ENCODE assay signal across 8 mouse cellular contexts in the genomic region with DNA sequence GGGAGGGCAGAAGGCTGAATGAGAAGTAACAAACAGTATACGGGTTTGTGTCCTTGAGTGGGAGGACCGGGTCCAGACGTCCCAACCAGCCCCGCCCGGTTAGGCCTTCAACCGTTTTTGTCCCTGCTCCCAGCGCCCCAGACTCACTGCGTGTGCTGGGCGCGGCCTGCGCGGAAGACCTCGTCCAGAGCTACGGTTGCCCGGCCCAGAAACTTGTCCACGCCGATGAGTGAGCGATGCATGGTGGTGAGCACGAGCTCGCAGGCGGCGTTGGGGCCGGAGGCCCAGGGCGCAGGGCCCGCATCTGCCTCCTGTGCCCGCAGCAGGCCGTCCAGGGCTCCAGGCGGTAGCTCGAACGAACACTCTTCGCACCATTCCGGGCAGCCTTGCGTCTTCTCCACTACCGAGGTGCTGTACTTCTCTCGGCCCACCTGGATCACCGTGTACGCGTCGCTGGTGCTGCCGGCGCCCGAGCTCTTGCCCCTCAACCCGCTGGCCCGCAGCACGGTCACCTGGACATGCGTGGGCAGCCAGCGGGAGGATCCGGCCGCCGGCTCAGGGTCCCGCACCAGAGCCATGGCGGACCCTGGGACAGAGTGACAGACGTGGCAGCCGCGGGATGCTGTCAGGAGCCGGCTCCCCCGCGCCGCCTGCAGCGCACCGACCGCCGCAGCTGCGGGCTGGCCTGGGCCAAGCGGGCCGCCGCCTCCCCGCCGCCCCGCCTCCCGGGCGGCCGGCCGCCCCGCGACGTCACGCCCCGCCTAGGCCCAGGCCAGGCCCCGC. TPM values are rescaled to one million over a fixed set of nuclear protein-coding genes. Genes with fewer than 3 reads are reported as not detected.
A peak's percentile ranks its signal among the peaks of the same experiment; 100 is the strongest.
DNase-seq lines count a peak whose midpoint lies in the region; ATAC-seq and TF ChIP-seq lines count a peak whose summit lies in the region.

A gene (minus strand): TSS at position 684 of the 783 bp plus-strand sequence.

- ATAC-seq in cerebellum, adult (ENCODE audit: insufficient number of reproducible peaks, low FRiP score, low TSS enrichment): peak; percentile 8
- ATAC-seq in embryonic facial prominence, embryonic 14.5 days (ENCODE audit: low read depth): peak; percentile 16
- ATAC-seq in heart, embryonic 14.5 days (ENCODE audit: insufficient number of reproducible peaks, insufficient read depth, low FRiP score, low read depth): 0 out of 2 replicates have a peak, but pooled peaks have one; percentile 1

- peak within 1 kb of the TSS; percentile 84 for H3K4me3 ChIP-seq in embryonic facial prominence, embryonic 14.5 days (ENCODE audit: low read depth, low read length)
- peak within 1 kb of the TSS; percentile 71 to 98 for H3K4me3 ChIP-seq in heart, embryonic 14.5 days (ENCODE audit: control insufficient read depth in 1 of 2, insufficient read depth in 1 of 2, low read depth in 1 of 2, low read length in 2 of 2)
- peak within 1 kb of the TSS; percentile 73 for H3K4me3 ChIP-seq in macrophage (ENCODE audit: inconsistent target)
- peak within 1 kb of the TSS; percentile 90 for H3K4me3 ChIP-seq in testis, adult 2 months (ENCODE audit: control insufficient read depth, low read depth, low read length)

- H3K9ac ChIP-seq in embryonic facial prominence, embryonic 14.5 days (ENCODE audit: low read depth, low read length): peak within 1 kb of the TSS; percentile 88
- H3K9ac ChIP-seq in heart, embryonic 14.5 days (ENCODE audit: low read length): peak within 1 kb of the TSS; percentile 98

- no peaks in the 10 kb centered on the region for H3K36me3 ChIP-seq in embryonic facial prominence, embryonic 14.5 days (ENCODE audit: control insufficient read depth, insufficient read depth, low read length)
- peaks cover 14% of the 10 kb centered on the region for H3K36me3 ChIP-seq in heart, embryonic 14.5 days (ENCODE audit: control insufficient read depth, insufficient read depth, low read length)
- no peaks in the 10 kb centered on the region for H3K36me3 ChIP-seq in macrophage (ENCODE audit: inconsistent target)
- no peaks in the 10 kb centered on the region for H3K36me3 ChIP-seq in testis, adult 2 months (ENCODE audit: control insufficient read depth, insufficient read depth, low read length)

- peaks cover 25% of the 10 kb centered on the region for H3K4me1 ChIP-seq in embryonic facial prominence, embryonic 14.5 days (ENCODE audit: control insufficient read depth, insufficient read depth, low read length)
- H3K4me1 ChIP-seq in heart, embryonic 14.5 days (ENCODE audit: control insufficient read depth in 2 of 2, insufficient read depth in 2 of 2, low read length in 2 of 2): peaks cover 39 to 40% of the 10 kb centered on the region in 2 experiments
- peaks cover 26% of the 10 kb centered on the region for H3K4me1 ChIP-seq in testis, adult 2 months (ENCODE audit: control insufficient read depth, insufficient read depth, low read length)

- DNase-seq in cerebellum, adult 8-10 months: no peak
- peak; percentile 68 for DNase-seq in NIH3T3 (ENCODE audit: low read depth)
- DNase-seq in embryonic facial prominence, embryonic 14.5 days (ENCODE audit: low spot score): no peak
- DNase-seq in kidney, postnatal 4 days: peak; percentile 57 to 72

- H3K9me3 ChIP-seq in embryonic facial prominence, embryonic 14.5 days (ENCODE audit: control insufficient read depth, low read length): no peaks in the 10 kb centered on the region
- H3K9me3 ChIP-seq in heart, embryonic 14.5 days (ENCODE audit: control insufficient read depth, low read length): no peaks in the 10 kb centered on the region

- H3K4me2 ChIP-seq in embryonic facial prominence, embryonic 14.5 days (ENCODE audit: low read depth, low read length): peak within 1 kb of the TSS; percentile 79
- H3K4me2 ChIP-seq in heart, embryonic 14.5 days (ENCODE audit: low read length): peak within 1 kb of the TSS; percentile 87

- H3K27me3 ChIP-seq in embryonic facial prominence, embryonic 14.5 days (replicated peaks; ENCODE audit: control insufficient read depth, insufficient read depth, low read length): no peaks in the 10 kb centered on the region
- no peaks in the 10 kb centered on the region for H3K27me3 ChIP-seq in heart, embryonic 14.5 days (ENCODE audit: control insufficient read depth, insufficient read depth, low read length)
- H3K27me3 ChIP-seq in testis, adult 2 months (ENCODE audit: control insufficient read depth, insufficient read depth, low read length): no peaks in the 10 kb centered on the region

- TF ChIP-seq CTCF in testis, adult 2 months (IDR thresholded peaks at IDR 0.05; ENCODE audit: control insufficient read depth, insufficient read depth, insufficient replicate concordance, low read depth, low read length): no peak

- WGBS in embryonic facial prominence, embryonic 14.5 days: under 1% methylated on average over 51 of the region's 80 CpGs
- WGBS in heart, embryonic 14.5 days: 2% methylated on average over 79 of the region's 80 CpGs
- 2% methylated on average over 45 of the region's 80 CpGs for WGBS in macrophage (ENCODE audit: missing documents)

- peaks cover 42% of the 10 kb centered on the region for H3K79me2 ChIP-seq in macrophage (ENCODE audit: inconsistent target)

- H3K27ac ChIP-seq in embryonic facial prominence, embryonic 14.5 days (replicated peaks; ENCODE audit: low read depth, low read length): peak within 1 kb of the TSS; percentile 63; the same call in 1 of the 2 replicates
- peak within 1 kb of the TSS; percentile 77 to 96 for H3K27ac ChIP-seq in heart, embryonic 14.5 days (replicated peaks in 1 of 2; ENCODE audit: control insufficient read depth in 1 of 2, insufficient read depth in 1 of 2, low read depth in 2 of 2, low read length in 2 of 2)
- peak within 1 kb of the TSS; percentile 94 for H3K27ac ChIP-seq in macrophage
- H3K27ac ChIP-seq in testis, adult 2 months (ENCODE audit: control insufficient read depth, insufficient read depth, low read depth, low read length): peak within 1 kb of the TSS; percentile 84

- TF ChIP-seq POLR2A in testis, adult 2 months (IDR thresholded peaks at IDR 0.05; ENCODE audit: control insufficient read depth, low read depth, low read length): no peak; the same call in none of the 2 replicates

RNA-seq across cellular contexts. Expression of the gene that starts here (rescaled TPM):
- polyA plus RNA-seq in embryonic facial prominence, embryonic 14.5 days (2014; fragmentation: Nextera tagmentation; extraction: Ambion mirVana): 15.1 and 15.7 TPM in 2 replicates
- polyA plus RNA-seq in heart, embryonic 14.5 days (2014; fragmentation: Nextera tagmentation; extraction: Ambion mirVana): 36.5 and 42.2 TPM in 2 replicates
- 10 to 100 TPM in 24 of 26 experiments, 1 to 10 TPM in 2; 4.5 to 67.9 (median 27.2) TPM for total RNA-seq in macrophage (2018; cell fraction: chromatin; rRNA removed)
- total RNA-seq in macrophage (2018; cell fraction: cytosol; rRNA removed): 100 to 1,000 TPM in 1 of 26 experiments, 10 to 100 TPM in 25; 23.9 to 104 (median 44.7) TPM
- total RNA-seq in macrophage (2018; cell fraction: nucleus; rRNA removed): 10 to 100 TPM; 15.6 to 85.3 (median 32.2) TPM
- polyA plus RNA-seq in macrophage (2018): 38.4 to 80.5 TPM (median 38.6 TPM) in 3 replicates
- 160 and 184 TPM in 2 replicates for polyA plus RNA-seq in testis, adult 2 months (2012; rRNA removed)

Comparison
In these comparisons a context has a peak if more than half of its experiments do, and no peak if none do; other contexts are left out.
1. DNase-seq: peak in NIH3T3 (single experiment) and kidney, postnatal 4 days (2 of 2); none in cerebellum, adult 8-10 months (single experiment) and embryonic facial prominence, embryonic 14.5 days (single experiment).
2. Peak in every context shown above with its lines, with median percentiles within 50 percentile points of each other: ATAC-seq, H3K27ac ChIP-seq and H3K4me3 ChIP-seq.